In the genomic region with DNA sequence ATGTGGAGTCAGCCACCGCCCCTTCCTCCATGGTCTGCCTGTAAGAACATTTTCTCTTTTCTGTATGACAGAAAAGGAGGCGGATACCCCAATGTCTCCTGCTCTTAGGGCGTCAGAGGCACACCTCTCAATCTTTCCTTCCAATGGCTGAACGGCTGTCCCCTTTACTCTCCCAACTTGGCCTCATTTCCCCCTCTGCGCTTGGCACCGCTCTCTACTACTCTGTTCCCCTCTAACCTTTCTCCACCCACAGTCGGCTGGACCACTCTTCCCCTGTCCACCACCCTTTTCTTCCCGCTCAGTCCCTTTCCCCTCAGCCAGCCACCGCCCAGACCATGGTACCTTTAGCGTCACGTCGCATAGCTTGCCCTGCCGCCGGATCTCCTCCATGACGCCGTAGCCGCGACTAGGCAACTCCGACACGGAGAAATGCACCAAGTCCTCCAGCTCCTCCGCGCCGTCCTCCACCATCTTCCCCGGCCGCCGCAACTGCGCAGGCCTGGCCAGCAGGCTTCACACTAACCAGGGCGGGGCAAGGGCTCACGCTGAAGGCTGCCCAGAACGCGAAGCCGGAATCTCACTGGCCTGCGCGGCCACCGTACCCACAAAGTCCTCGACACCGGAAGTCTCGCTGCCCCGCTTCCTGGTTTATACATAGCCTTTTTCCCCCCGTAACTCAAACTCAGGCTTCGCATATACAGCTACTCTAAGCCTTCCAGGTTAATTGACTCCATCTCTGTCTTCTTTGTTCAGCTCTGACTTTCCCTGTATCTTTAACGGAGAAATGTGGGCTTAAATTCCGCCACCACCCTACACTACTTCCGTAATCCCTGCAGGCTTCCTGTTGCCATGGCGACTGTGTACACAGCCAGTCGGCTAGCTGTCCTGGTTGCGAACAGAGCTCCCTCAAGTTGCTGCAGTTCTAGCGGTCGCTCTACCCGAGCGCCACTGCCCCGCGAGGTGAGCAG, we compare ENCODE assay signal across 8 mouse cellular contexts. TPM values are rescaled to one million over a fixed set of nuclear protein-coding genes. Genes with fewer than 3 reads are reported as not detected.
DNase-seq lines count a peak whose midpoint lies in the region; ATAC-seq and TF ChIP-seq lines count a peak whose summit lies in the region.

A gene (minus strand): TSS at position 571 of the 968 bp plus-strand sequence.
A gene (plus strand): TSS at position 835 of the 968 bp plus-strand sequence.

- H3K27me3 ChIP-seq in embryonic facial prominence, embryonic 15.5 days, result peaks cover 8% of the 10 kb centered on the region
- H3K27me3 ChIP-seq in limb, embryonic 14.5 days (ENCODE audit: control insufficient read depth, insufficient read depth, low read length), result no peaks in the 10 kb centered on the region
- 0 out of 2 replicates have a peak, but pooled peaks cover 2% of the 10 kb centered on the region for H3K27me3 ChIP-seq in midbrain, postnatal 0 days (ENCODE audit: insufficient read depth, low read length)

- peaks cover 2% of the 10 kb centered on the region for H3K4me1 ChIP-seq in bone marrow, adult 2 months (ENCODE audit: control insufficient read depth, insufficient read depth, low read length)
- peaks cover 13% of the 10 kb centered on the region for H3K4me1 ChIP-seq in embryonic facial prominence, embryonic 15.5 days
- peaks cover 4% of the 10 kb centered on the region for H3K4me1 ChIP-seq in limb, embryonic 14.5 days (ENCODE audit: control insufficient read depth, insufficient read depth, low read length)
- no peaks in the 10 kb centered on the region; the same call in 1 of the 2 replicates for H3K4me1 ChIP-seq in midbrain, postnatal 0 days (ENCODE audit: insufficient read depth, low read length)

- ATAC-seq in embryonic facial prominence, embryonic 15.5 days (ENCODE audit: insufficient number of reproducible peaks, low FRiP score, low TSS enrichment, low read depth), result peak; percentile 99
- ATAC-seq in limb, embryonic 14.5 days (ENCODE audit: low FRiP score, low read depth), result peak; percentile 99
- peak; percentile 99 for ATAC-seq in midbrain, postnatal 0 days (ENCODE audit: low FRiP score)

- no peaks in the 10 kb centered on the region for H3K9me3 ChIP-seq in embryonic facial prominence, embryonic 15.5 days (replicated peaks)
- no peaks in the 10 kb centered on the region for H3K9me3 ChIP-seq in limb, embryonic 14.5 days (ENCODE audit: control insufficient read depth, low read length)
- no peaks in the 10 kb centered on the region for H3K9me3 ChIP-seq in midbrain, postnatal 0 days (ENCODE audit: low read length)

- TF ChIP-seq POLR2A in bone marrow, adult 2 months (IDR thresholded peaks at IDR 0.05; ENCODE audit: borderline replicate concordance, control insufficient read depth, low read depth, low read length), result peak; percentile 95
- TF ChIP-seq POLR2A in limb, embryonic 14.5 days (IDR thresholded peaks at IDR 0.05; ENCODE audit: borderline replicate concordance, extremely low read depth, insufficient read depth, insufficient read length), result peak; percentile 90; the same call in 1 of the 2 replicates

- H3K36me3 ChIP-seq in embryonic facial prominence, embryonic 15.5 days, result peaks cover 8% of the 10 kb centered on the region; the same call in 1 of the 2 replicates
- 0 out of 2 replicates have a peak, but pooled peaks cover 3% of the 10 kb centered on the region for H3K36me3 ChIP-seq in limb, embryonic 14.5 days (ENCODE audit: control insufficient read depth, insufficient read depth, low read length)
- H3K36me3 ChIP-seq in midbrain, postnatal 0 days (ENCODE audit: insufficient read depth, low read length), result no peaks in the 10 kb centered on the region

- under 1% methylated on average over 53 of the region's 53 CpGs for WGBS in bone marrow, adult 2 months
- under 1% methylated on average over 53 of the region's 53 CpGs for WGBS in embryonic facial prominence, embryonic 15.5 days
- WGBS in limb, embryonic 14.5 days, result under 1% methylated on average over 53 of the region's 53 CpGs
- WGBS in midbrain, postnatal 0 days, result under 1% methylated on average over 53 of the region's 53 CpGs

- peak within 1 kb of the TSS; percentile 80 for H3K4me3 ChIP-seq in bone marrow, adult 2 months (replicated peaks; ENCODE audit: control insufficient read depth, low read depth, low read length)
- peak within 1 kb of the TSS; percentile 67 for H3K4me3 ChIP-seq in embryonic facial prominence, embryonic 15.5 days (replicated peaks)
- peak within 1 kb of the TSS; percentile 60 for H3K4me3 ChIP-seq in limb, embryonic 14.5 days (replicated peaks; ENCODE audit: low read length)
- peak within 1 kb of the TSS; percentile 54 for H3K4me3 ChIP-seq in midbrain, postnatal 0 days (ENCODE audit: low read depth, low read length)

- H3K4me2 ChIP-seq in embryonic facial prominence, embryonic 15.5 days (replicated peaks), result peak within 1 kb of the TSS; percentile 81
- peak within 1 kb of the TSS; percentile 62 for H3K4me2 ChIP-seq in limb, embryonic 14.5 days (replicated peaks; ENCODE audit: low read depth, low read length, severe bottlenecking)
- H3K4me2 ChIP-seq in midbrain, postnatal 0 days (ENCODE audit: low read depth, low read length, poor library complexity, severe bottlenecking), result peak within 1 kb of the TSS; percentile 84

- DNase-seq in 416B (ENCODE audit: low read depth), result peak; percentile 97
- peak; percentile 98 for DNase-seq in heart, adult 8-10 months (ENCODE audit: low spot score)
- peak; percentile 98 for DNase-seq in kidney, adult 9 months
- DNase-seq in limb, embryonic 14.5 days (ENCODE audit: low spot score), result peak; percentile 97
- DNase-seq in midbrain, postnatal 0 days (ENCODE audit: low spot score), result peak; percentile 97
- DNase-seq in spleen, postnatal 14 days (ENCODE audit: low spot score in 2 of 2), result peak; percentile 87 to 93

- peak within 1 kb of the TSS; percentile 72 for H3K27ac ChIP-seq in bone marrow, adult 2 months (ENCODE audit: control insufficient read depth, insufficient read depth, low read depth, low read length, poor library complexity)
- H3K27ac ChIP-seq in embryonic facial prominence, embryonic 15.5 days (replicated peaks), result peak within 1 kb of the TSS; percentile 93
- H3K27ac ChIP-seq in limb, embryonic 14.5 days (replicated peaks; ENCODE audit: low read depth, low read length), result peak within 1 kb of the TSS; percentile 87
- H3K27ac ChIP-seq in midbrain, postnatal 0 days (ENCODE audit: low read depth, low read length), result peak within 1 kb of the TSS; percentile 83

- TF ChIP-seq CTCF in bone marrow, adult 2 months (IDR thresholded peaks at IDR 0.05; ENCODE audit: control insufficient read depth, insufficient read depth, low read length), result no peak; the same call in 1 of the 2 replicates
- no peak; the same call in none of the 2 replicates for TF ChIP-seq CTCF in midbrain, postnatal 0 days (IDR thresholded peaks at IDR 0.05)

- peak within 1 kb of the TSS; percentile 53 for H3K9ac ChIP-seq in embryonic facial prominence, embryonic 15.5 days
- peak within 1 kb of the TSS; percentile 71 for H3K9ac ChIP-seq in limb, embryonic 14.5 days (ENCODE audit: low read depth, low read length, severe bottlenecking)
- peak within 1 kb of the TSS; percentile 72 for H3K9ac ChIP-seq in midbrain, postnatal 0 days (replicated peaks; ENCODE audit: low read length, poor library complexity, severe bottlenecking)

RNA-seq across cellular contexts. Expression of the first gene that starts in this region (rescaled TPM):
- 6.2 and 18.4 TPM in 2 replicates for polyA plus RNA-seq in bone marrow, adult 2 months (2011; ENCODE audit: insufficient read depth, insufficient read length, low replicate concordance, missing spikeins)
- 11.1 and 12.8 TPM in 2 replicates for polyA plus RNA-seq in embryonic facial prominence, embryonic 15.5 days (2015; fragmentation: Nextera tagmentation; extraction: Ambion mirVana)
- total RNA-seq in heart, adult 8-10 months (2022), result 10 to 100 TPM in 3 of 4 experiments, 1 to 10 TPM in 1; 9.2 to 14.6 (median 11.1) TPM
- 21.0 and 23.9 TPM in 2 replicates for polyA plus RNA-seq in limb, embryonic 14.5 days (2012; rRNA removed)
- polyA plus RNA-seq in limb, embryonic 14.5 days (2014; fragmentation: Nextera tagmentation; extraction: Ambion mirVana), result 11.0 and 11.7 TPM in 2 replicates
- 39.7 and 40.1 TPM in 2 replicates for total RNA-seq in midbrain, postnatal 0 days (2014; rRNA removed)
- 25.9 and 27.4 TPM in 2 replicates for polyA plus RNA-seq in midbrain, postnatal 0 days (2015; fragmentation: Nextera tagmentation; extraction: Ambion mirVana)

RNA-seq across cellular contexts. Expression of the second gene that starts in this region (rescaled TPM):
- not detected in 2 replicates for polyA plus RNA-seq in bone marrow, adult 2 months (2011; ENCODE audit: insufficient read depth, insufficient read length, low replicate concordance, missing spikeins)
- polyA plus RNA-seq in embryonic facial prominence, embryonic 15.5 days (2015; fragmentation: Nextera tagmentation; extraction: Ambion mirVana), result 4.0 and 7.4 TPM in 2 replicates
- under 1 TPM; 0.14 to 0.31 (median 0.20) TPM for total RNA-seq in heart, adult 8-10 months (2022)
- polyA plus RNA-seq in limb, embryonic 14.5 days (2012; rRNA removed), result 0.94 and 1.1 TPM in 2 replicates
- 0.77 and 1.2 TPM in 2 replicates for polyA plus RNA-seq in limb, embryonic 14.5 days (2014; fragmentation: Nextera tagmentation; extraction: Ambion mirVana)
- total RNA-seq in midbrain, postnatal 0 days (2014; rRNA removed), result 3.7 and 4.2 TPM in 2 replicates
- polyA plus RNA-seq in midbrain, postnatal 0 days (2015; fragmentation: Nextera tagmentation; extraction: Ambion mirVana), result 4.1 and 5.6 TPM in 2 replicates

Comparison
In these comparisons a context has a peak if more than half of its experiments do, and no peak if none do; other contexts are left out.
1. Peak in every context shown above with its lines: DNase-seq, ATAC-seq, H3K4me3 ChIP-seq and H3K27ac ChIP-seq.